ENCODE assay signal across 10 mouse cellular contexts in genomic region chr15:84074705-84075185, GRCm38 (mm10). TPM values are rescaled to one million over a fixed set of nuclear protein-coding genes. Genes with fewer than 3 reads are reported as not detected.
DNase-seq lines count a peak whose midpoint lies in the region; ATAC-seq and TF ChIP-seq lines count a peak whose summit lies in the region.
"Had no signal": no experiment of that assay in that cellular context is flagged by ENCODE, and none has a peak within 500 bp of the region (broad histone marks: within the 10 kb centered on the region; RNA-seq: fewer than 3 reads in every experiment).

No protein-coding gene starts in this region.

- no peak overlapping the region for H3K27ac ChIP-seq in embryonic facial prominence, embryonic 11.5 days (replicated peaks; ENCODE audit: low read depth, low read length)
- no peak overlapping the region for H3K27ac ChIP-seq in lung, postnatal 0 days (ENCODE audit: low read length)
- H3K27ac ChIP-seq: liver, embryonic 13.5 days had no signal

- no peak for ATAC-seq in embryonic facial prominence, embryonic 11.5 days (replicated peaks; ENCODE audit: insufficient number of reproducible peaks, low FRiP score, low TSS enrichment, low read depth)
- no peak for ATAC-seq in lung, postnatal 0 days

- H3K4me1 ChIP-seq in embryonic facial prominence, embryonic 11.5 days (ENCODE audit: control insufficient read depth, insufficient read depth, low read length), result no peaks in the 10 kb centered on the region
- no peaks in the 10 kb centered on the region for H3K4me1 ChIP-seq in lung, postnatal 0 days (ENCODE audit: insufficient read depth, low read depth, low read length)
- H3K4me1 ChIP-seq: liver, embryonic 13.5 days had no signal

- TF ChIP-seq CTCF in lung, postnatal 0 days (IDR thresholded peaks at IDR 0.05), result peak; percentile 28

- H3K36me3 ChIP-seq in embryonic facial prominence, embryonic 11.5 days (replicated peaks; ENCODE audit: control insufficient read depth, insufficient read depth, low read depth, low read length), result no peaks in the 10 kb centered on the region
- H3K36me3 ChIP-seq in lung, postnatal 0 days (ENCODE audit: insufficient read depth, low read length), result no peaks in the 10 kb centered on the region
- H3K36me3 ChIP-seq: liver, embryonic 13.5 days had no signal

- H3K4me3 ChIP-seq in embryonic facial prominence, embryonic 11.5 days (ENCODE audit: low read depth, low read length), result no peak overlapping the region
- H3K4me3 ChIP-seq in lung, postnatal 0 days (ENCODE audit: low read depth, low read length), result no peak overlapping the region
- H3K4me3 ChIP-seq: liver, embryonic 13.5 days had no signal

- 12% methylated on average over 17 of the region's 17 CpGs for WGBS in embryonic facial prominence, embryonic 11.5 days
- WGBS in lung, postnatal 0 days, result 20% methylated on average over 17 of the region's 17 CpGs

- H3K9ac ChIP-seq in embryonic facial prominence, embryonic 11.5 days (replicated peaks; ENCODE audit: low read length), result no peak overlapping the region
- no peak overlapping the region for H3K9ac ChIP-seq in lung, postnatal 0 days (replicated peaks; ENCODE audit: low read depth)
- H3K9ac ChIP-seq: liver, embryonic 13.5 days had no signal

- no peak for TF ChIP-seq EP300 in lung, postnatal 0 days (IDR thresholded peaks at IDR 0.05)

- H3K9me3 ChIP-seq in embryonic facial prominence, embryonic 11.5 days (replicated peaks; ENCODE audit: control insufficient read depth, low read length), result no peaks in the 10 kb centered on the region
- H3K9me3 ChIP-seq in lung, postnatal 0 days (ENCODE audit: low read length), result no peaks in the 10 kb centered on the region
- H3K9me3 ChIP-seq: liver, embryonic 13.5 days had no signal

- peak; percentile 38 for DNase-seq in cerebellum, adult 9-11 months
- no peak for DNase-seq in cerebellum, adult 9-10 months
- DNase-seq in A20 (ENCODE audit: low read depth, low spot score), result peak; percentile 18
- DNase-seq in embryonic facial prominence, embryonic 11.5 days (ENCODE audit: low spot score), result peak; percentile 42
- DNase-seq in lung, postnatal 0 days (ENCODE audit: low spot score), result no peak
- no peak for DNase-seq in adipocyte (ENCODE audit: low spot score)
- DNase-seq in gastrocnemius, adult 8-10 months (ENCODE audit: low spot score in 2 of 2), result no peak
- DNase-seq in adrenal gland, postnatal 4 days (ENCODE audit: low spot score in 2 of 2), result no peak
- DNase-seq: liver, embryonic 13.5 days had no signal

- H3K27me3 ChIP-seq in embryonic facial prominence, embryonic 11.5 days (ENCODE audit: control insufficient read depth, insufficient read depth, low read length), result no peaks in the 10 kb centered on the region; the same call in 1 of the 2 replicates
- H3K27me3 ChIP-seq in lung, postnatal 0 days (replicated peaks; ENCODE audit: insufficient read depth, low read length), result peaks cover 10% of the 10 kb centered on the region; the same call in 1 of the 2 replicates

- H3K4me2 ChIP-seq in embryonic facial prominence, embryonic 11.5 days (ENCODE audit: low read depth, low read length), result no peak overlapping the region
- peak overlapping the region; percentile 28; the same call in 1 of the 2 replicates for H3K4me2 ChIP-seq in lung, postnatal 0 days (replicated peaks; ENCODE audit: low read depth, low read length)
- H3K4me2 ChIP-seq: liver, embryonic 13.5 days had no signal

RNA-seq across cellular contexts. Expression of gene Efcab6, which starts 9.6 kb away (rescaled TPM):
- polyA plus RNA-seq in embryonic facial prominence, embryonic 11.5 days (2014; fragmentation: Nextera tagmentation; extraction: Ambion mirVana), result 0.14 and 0.20 TPM in 2 replicates
- polyA plus RNA-seq in lung, postnatal 0 days (2015; fragmentation: Nextera tagmentation; extraction: Ambion mirVana), result 0.63 and 0.84 TPM in 2 replicates
- 1 to 10 TPM; 2.2 to 5.9 (median 4.6) TPM for total RNA-seq in gastrocnemius, adult 8-10 months (2022)
- total RNA-seq in adrenal gland, postnatal 4 days (2021), result under 1 TPM in 1 of 2 experiments, not detected in 1; 0.34 TPM
- total RNA-seq: CH12.LX had no signal
- polyA plus RNA-seq: liver, embryonic 13.5 days had no signal

RNA-seq across cellular contexts. Expression of gene Sult4a1, which starts 30.8 kb away (rescaled TPM):
- polyA plus RNA-seq in embryonic facial prominence, embryonic 11.5 days (2014; fragmentation: Nextera tagmentation; extraction: Ambion mirVana), result 5.7 and 7.4 TPM in 2 replicates
- 0.17 and 0.24 TPM in 2 replicates for polyA plus RNA-seq in lung, postnatal 0 days (2015; fragmentation: Nextera tagmentation; extraction: Ambion mirVana)
- total RNA-seq in gastrocnemius, adult 8-10 months (2022), result under 1 TPM in 1 of 4 experiments, not detected in 3; 0.10 TPM
- total RNA-seq in adrenal gland, postnatal 4 days (2021), result 1 to 10 TPM; 6.0 to 10.0 TPM
- total RNA-seq: CH12.LX had no signal

RNA-seq across cellular contexts. Expression of gene Pnpla5, which starts 48.2 kb away (rescaled TPM):
- not detected in 2 replicates for polyA plus RNA-seq in embryonic facial prominence, embryonic 11.5 days (2014; fragmentation: Nextera tagmentation; extraction: Ambion mirVana)
- not detected in 2 replicates for polyA plus RNA-seq in lung, postnatal 0 days (2015; fragmentation: Nextera tagmentation; extraction: Ambion mirVana)
- total RNA-seq in gastrocnemius, adult 8-10 months (2022), result under 1 TPM in 1 of 4 experiments, not detected in 3; 0.19 TPM
- not detected for total RNA-seq in adrenal gland, postnatal 4 days (2021)
- total RNA-seq: CH12.LX had no signal
- polyA plus RNA-seq: liver, embryonic 13.5 days had no signal

Comparison
In these comparisons a context has a peak if more than half of its experiments do, and no peak if none do; other contexts are left out.
1. DNase-seq: peak in cerebellum, adult 9-11 months (single experiment), A20 (single experiment) and embryonic facial prominence, embryonic 11.5 days (single experiment); none in cerebellum, adult 9-10 months (single experiment), lung, postnatal 0 days (single experiment), adipocyte (single experiment), gastrocnemius, adult 8-10 months (0 of 2) and adrenal gland, postnatal 4 days (0 of 2).
2. RNA of gene Sult4a1, which starts 30.8 kb away (total RNA-seq): 6.0 to 10.0 TPM in adrenal gland, postnatal 4 days; 0.10 TPM in gastrocnemius, adult 8-10 months; every median in the first group is over 4 times any median in the second.